Mouse (Mus musculus) frontal cortex, postnatal 25 days (tissue): ENCODE data around the gene Pcyt1a.

Experiments used
- DNase-seq, 2 experiments: peaks; one replicate each; pipeline ENCODE4 v3.0.0; 2022; ENCODE audit warnings: low spot score in 2 of 2

Gene Pcyt1a

DNA sequence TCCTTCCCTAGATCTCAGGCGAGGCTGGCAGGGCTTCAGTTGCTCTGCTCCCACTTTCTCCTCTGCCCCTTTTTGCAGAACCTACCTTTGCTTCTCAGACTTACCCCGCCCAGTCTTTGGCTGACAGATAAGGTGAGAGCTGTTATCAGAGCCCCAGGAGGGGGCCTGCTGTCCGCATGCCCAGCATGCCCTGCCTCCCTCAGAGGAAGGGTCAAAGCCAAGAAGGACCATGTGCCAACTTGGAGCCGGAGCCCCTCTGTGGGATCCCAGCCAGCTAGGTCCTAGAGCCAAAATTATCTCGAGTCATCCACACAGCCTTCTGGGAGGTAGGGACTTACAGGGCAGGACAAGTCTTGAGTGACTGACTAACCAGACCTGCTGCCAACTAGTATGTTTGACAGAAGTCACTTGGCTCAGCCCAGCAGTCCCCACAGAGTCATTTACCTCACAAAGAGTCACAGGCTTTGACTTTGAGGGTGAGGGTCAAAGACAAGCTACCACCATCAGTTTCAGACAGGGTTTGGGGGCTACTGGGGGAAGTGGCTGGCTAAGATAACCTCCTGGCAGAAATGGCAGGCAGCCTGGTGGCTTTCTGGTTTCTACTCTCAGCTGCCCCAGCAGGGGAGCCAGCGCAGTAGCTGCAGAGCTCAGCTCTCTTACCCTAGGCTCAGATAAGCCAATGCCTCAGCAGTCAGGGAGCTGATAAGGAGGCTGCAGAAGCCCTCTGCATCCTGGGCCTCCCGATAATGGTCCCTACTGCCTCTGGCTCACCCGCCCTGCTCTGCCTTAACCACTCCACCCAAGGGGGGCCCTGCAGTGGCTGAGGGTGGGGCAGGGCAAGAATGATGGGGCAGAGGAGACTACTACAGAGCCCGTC is 78.6 kb downstream of the Pcyt1a start:
- no peak for DNase-seq

DNA sequence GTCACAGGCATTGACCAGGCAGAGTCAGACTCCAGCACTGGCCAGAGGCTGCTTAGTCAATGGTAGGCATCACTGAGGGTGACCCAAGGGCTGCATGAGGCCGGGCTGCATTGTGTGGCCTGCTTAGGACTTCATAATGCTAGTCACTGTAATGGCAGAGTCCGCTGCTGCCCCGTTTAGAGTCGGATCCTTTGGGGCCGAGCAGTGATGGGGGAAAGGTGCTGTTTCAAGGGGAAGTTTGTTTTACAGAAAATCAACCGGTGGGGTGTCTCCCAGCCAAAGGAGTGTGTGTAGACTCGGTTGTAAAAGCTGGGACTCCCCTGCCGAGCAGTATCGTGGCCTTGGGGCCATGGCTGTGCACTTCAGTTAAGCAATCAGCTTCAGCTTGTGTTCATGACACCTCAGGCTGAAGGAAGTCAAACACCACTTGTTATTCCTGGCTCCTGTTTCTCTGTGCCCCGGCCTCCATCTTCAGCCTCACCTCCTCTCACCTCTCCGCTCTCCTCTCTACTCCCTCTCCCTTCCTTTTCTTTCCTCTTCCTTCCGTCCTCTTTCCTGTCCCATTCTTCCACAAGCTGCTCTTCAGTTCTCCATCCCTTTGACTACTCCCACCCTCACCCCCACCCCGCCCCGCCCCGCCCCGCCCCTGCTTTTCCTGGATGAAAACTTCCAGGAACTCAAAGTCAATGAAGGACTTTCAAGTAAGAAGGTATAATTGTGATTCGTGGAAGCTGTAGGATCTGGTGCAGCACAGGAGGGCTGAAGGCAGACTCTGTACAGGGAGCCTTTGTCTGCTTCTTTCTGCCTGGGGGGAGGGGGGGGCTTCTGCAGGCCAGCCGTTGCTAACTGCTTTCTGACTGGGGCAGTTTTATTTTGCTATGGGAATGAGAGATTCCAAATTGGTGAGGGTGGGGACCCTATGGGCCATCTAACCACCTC is 79.9 kb downstream of the Pcyt1a start:
- DNase-seq: no peak

DNA sequence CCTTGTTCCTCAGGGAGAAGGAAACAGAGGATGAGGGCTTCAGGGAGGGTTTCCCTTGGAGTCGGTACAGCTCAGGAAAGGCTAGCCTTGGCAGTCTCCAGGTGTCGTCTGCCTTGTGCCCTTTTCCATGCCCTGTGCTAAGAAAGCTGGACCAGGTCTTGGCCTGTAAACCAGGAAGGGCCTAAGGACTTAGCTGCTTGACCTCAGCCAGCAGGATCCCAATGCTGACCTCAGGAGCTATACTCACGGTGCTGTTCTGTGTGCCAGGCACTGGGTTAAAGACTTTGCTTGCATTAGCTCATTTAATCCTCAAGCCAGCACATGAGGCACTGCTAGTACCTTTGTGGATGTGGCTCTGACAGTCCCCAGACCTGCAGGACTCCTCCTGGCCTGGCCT is 80.6 kb downstream of the Pcyt1a start:
- no peak for DNase-seq

DNA sequence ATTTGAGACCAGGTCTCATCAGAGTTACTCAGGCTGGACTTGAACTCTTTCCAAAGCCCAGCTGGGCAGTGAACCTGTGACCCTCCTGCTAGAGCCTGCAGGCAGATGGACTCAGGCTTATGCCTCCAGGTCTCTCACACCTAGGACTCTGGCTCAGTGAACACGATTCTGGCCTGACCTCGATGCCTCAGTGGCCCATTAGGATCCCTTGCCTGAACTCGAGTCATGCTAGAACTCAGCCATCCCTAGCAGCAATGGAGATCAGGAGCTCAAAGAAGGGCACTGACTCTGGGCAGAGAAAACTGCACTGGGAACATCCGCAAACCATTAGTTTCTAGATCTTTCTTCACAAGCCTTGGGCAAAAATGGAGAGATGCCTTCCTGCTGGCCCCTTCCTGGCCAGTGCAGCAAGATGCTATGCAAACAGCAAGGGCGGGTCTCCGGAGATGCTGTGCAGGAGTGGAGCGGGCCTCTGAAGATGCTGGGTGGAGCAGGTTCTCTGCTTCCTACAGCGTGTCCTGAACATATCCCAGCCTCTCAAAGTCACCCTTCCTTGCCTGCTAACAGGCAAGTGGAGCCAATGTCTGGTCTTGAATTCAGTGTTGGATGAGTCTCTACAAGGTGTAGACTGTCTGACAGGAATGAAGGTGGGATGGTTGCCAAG is 81.2 kb downstream of the Pcyt1a start:
- DNase-seq: no peak

DNA sequence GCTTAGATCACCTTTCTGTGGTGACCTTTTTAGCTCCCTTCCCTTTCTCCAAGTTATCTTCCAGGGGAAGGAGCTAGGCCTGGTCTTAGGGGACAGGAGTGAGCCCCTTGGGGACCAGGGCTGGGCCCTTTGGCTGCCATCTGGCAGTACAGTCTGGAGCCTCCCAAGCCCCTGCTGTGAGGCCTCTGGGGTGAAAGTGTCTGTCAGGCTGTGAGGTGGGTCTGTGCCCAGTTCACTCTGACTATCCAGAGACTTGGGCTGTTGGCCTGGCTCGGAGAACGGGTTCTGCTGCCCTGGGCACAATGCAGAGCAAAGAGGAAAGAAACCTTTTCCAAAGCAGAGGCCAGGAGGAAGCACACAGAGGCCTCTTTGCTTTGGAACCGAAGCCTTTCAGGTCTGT is 82.2 kb downstream of the Pcyt1a start:
- no peak for DNase-seq

DNA sequence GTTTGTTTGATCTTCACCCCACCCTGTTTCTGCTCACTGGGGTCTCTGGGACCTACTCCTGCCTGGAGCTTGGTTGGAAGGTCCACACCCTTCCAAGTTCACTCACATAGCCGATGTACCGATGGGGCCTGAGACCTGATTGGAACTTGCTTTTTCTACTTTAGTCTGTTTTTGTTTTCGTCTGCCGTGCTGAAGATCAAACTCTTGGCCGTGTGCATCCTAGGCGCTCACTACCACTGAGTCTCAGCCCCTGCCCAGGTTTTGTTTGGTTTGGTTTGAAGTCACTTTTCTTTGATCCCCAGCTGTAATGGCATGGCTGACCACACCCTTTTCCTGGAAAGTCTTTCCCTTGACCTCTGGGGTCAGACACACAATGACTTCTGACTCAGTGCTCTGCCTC is 82.7 kb downstream of the Pcyt1a start:
- DNase-seq: no peak

DNA sequence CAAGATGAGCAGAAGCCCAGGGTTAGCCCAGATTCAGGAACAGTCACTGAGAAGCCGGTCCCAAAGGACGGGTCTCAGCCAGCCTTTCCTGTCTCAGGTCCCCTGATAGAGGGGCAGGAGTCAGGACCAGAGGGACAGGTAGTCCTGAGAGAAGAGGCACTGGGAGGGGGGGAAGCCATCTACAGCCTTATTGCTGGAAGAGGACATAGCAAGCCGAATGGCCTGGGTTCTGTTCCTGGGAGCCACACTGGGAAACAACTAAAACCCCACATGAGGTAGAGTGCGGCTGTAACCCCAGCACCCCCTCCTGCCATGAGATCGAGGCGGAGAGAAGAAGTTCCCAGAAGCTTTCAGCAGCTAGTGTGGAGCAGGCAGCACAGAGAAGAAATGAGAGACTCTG is 83.2 kb downstream of the Pcyt1a start:
- no peak for DNase-seq

GRCm38 (mm10) chr16:32516006-32516962 is 85.6 kb downstream of the Pcyt1a start:
- peak; percentile 54 to 62 for DNase-seq

- no peak for DNase-seq
Observed at GRCm38 (mm10) chr16:32517785-32518481, 87.2 kb downstream of the Pcyt1a start.

GRCm38 (mm10) chr16:32519656-32520371 is 89.1 kb downstream of the Pcyt1a start:
- DNase-seq: no peak

DNA sequence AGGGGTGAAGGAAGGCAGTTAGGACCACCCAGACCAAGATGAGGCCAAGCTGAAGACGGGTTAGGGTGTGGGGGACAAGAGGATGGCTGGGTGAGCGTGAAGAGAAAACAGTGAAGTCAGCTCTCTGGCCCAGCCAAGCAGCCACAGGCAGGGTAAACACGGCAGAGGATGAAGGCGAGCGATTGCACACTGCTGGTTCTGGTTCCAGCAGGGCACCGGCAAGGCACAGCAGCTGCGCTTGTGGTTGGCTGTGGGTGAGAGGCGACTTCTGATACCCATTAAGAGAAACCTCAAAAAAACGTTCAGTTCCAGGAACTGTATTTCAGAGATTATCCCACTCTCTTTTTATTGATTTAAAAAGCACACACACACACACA is 89.6 kb downstream of the Pcyt1a start:
- no peak for DNase-seq

DNA sequence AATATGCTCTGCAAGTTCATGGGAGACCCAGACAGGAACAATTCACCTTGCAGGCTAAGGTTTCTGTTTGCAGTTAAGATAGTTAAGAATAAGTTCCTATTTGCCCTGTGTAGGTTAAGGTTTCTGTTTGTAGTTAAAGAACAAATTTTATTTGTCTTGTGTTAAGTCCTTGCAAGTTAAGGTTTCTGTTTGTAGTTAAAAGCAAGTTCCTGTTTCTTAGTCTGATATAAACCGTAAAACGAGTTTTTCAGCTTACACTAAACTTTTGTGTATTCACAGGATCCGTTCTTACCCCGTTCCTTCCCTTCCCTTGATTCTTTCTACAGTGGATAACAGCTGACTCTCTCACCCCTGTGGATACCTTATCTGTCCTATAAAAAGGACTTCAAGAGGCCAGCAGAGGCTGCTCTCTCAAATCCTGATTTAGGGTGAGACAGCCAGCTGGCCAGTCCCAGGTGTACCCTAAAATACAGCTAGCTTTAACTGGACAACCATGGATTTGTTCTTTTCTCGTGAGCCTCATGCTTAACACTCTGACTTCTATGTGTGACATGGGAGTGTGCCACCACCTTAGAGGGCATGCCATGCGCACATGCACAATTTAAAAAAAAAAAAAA is 92.0 kb downstream of the Pcyt1a start:
- no peak for DNase-seq

DNA sequence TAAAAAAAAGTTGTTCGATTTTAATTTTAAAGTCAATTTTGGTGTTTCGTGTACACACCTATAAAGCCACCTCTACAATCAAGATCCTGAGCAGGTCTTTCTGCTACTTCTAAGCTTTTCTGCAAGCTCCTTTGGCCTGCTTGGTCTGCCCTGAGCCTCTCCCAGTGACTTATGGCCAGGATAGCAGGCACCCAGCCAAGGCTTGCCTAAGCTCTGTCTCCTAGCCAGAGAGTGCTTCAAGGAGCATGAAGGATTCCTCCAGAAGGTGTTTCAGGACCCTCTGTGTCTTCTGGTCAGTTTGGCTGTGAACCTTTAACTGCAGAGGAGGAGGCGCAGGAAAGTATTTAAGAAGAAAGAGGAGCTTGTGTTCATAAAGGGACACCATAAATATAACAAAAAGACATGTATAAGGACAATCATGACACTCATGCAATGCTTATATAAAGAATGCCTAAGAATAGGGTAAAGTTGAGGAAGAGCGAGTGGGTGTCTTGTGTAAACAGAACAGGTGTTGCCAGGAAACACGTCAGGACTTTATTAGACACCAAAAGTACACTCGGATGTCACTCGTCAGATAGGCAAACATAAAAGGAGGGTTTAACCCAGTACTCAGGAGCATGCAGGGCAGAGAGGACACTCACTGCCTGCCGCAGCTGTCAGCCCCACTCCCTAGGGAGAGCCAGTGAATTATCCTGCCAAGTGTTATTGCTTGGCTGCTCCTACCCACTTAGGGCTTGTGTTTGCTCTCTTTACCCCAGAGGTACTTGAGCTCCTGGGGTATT is 92.9 kb downstream of the Pcyt1a start:
- DNase-seq: no peak

DNA sequence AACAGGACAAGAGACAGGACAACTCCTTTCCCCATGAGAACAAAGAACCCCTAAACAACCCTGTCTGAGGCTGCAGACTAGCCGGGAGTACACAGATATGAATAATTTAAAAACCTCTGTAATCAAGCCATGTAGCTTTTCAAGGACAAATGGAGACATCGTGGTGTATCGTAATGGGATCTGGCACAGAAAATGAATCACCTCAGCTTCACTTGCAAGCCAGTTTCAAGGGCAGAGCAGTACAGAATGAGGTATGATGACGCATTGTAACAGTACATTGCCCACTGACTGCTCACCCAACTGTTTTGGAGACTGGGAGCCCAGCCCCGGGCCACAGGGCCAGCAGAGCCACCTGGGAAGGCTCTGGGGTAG is 93.5 kb downstream of the Pcyt1a start:
- no peak for DNase-seq
